Mouse (Mus musculus) intestine, embryonic 15.5 days (tissue): ENCODE data around the gene Slc11a1. TPM values are rescaled to one million over a fixed set of nuclear protein-coding genes. Genes with fewer than 3 reads are reported as not detected.
A peak's percentile ranks its signal among the peaks of the same experiment; 100 is the strongest.
"Not testable (repeated sequence)": the region's sequence is repeated elsewhere in the genome, so short reads cannot be mapped to it uniquely, and the experiment has no call there.

ENCODE experiments used
- ATAC-seq: fragments of 200-750 bp; cut with Nextera tagmentation; 2 replicates; pipeline ENCODE4 v1.8.0; 2017; ENCODE audit warnings: moderate TSS enrichment, moderate library complexity
- H3K27ac ChIP-seq: fragments of 300-500 bp; sonication (generic); 2 replicates; pipeline ENCODE4 v1.5.1; 2015; ENCODE audit warnings: mild to moderate bottlenecking, inconsistent platforms
- H3K27me3 ChIP-seq: fragments of 300-500 bp; sonication (generic); replicated peaks from 2 replicates; pipeline ENCODE4 v1.6.1; 2015; ENCODE audit warnings: inconsistent platforms
- H3K36me3 ChIP-seq: fragments of 300-500 bp; sonication (generic); 2 replicates; pipeline ENCODE4 v1.6.1; 2015; ENCODE audit warnings: inconsistent platforms
- H3K4me1 ChIP-seq: fragments of 300-500 bp; sonication (generic); replicated peaks from 2 replicates; pipeline ENCODE4 v1.6.1; 2015; ENCODE audit warnings: inconsistent platforms
- H3K4me2 ChIP-seq: fragments of 300-500 bp; sonication (generic); replicated peaks from 2 replicates; pipeline ENCODE4 v1.6.1; 2015; ENCODE audit warnings: mild to moderate bottlenecking, inconsistent platforms
- H3K4me3 ChIP-seq: fragments of 300-500 bp; sonication (generic); replicated peaks from 2 replicates; pipeline ENCODE4 v1.5.1; 2015; ENCODE audit warnings: inconsistent platforms
- H3K9ac ChIP-seq: fragments of 300-500 bp; sonication (generic); 2 replicates; pipeline ENCODE4 v1.6.1; 2015; ENCODE audit warnings: inconsistent platforms
- H3K9me3 ChIP-seq: fragments of 300-500 bp; sonication (generic); 2 replicates; pipeline ENCODE4 v1.6.1; 2016; ENCODE audit warnings: inconsistent platforms
- WGBS: fragments of 180-500 bp; shearing (Covaris S2); methylation state at CpG from one replicate; pipeline ENCODE4 v1.1.7; 2015; 5-methylcytosine and 5-hydroxymethylcytosine counted together
- polyA plus RNA-seq: library from polyadenylated mRNA; unstranded; fragments of >200 nt; fragmentation: Nextera tagmentation; extraction: Ambion mirVana; gene quantifications from 2 replicates; pipeline ENCODE4 v1.2.1, GENCODE M21; 2015

Slc11a1 gene
- polyA plus RNA-seq, 1 experiment from 2014 or later, result 6.7 TPM

DNA sequence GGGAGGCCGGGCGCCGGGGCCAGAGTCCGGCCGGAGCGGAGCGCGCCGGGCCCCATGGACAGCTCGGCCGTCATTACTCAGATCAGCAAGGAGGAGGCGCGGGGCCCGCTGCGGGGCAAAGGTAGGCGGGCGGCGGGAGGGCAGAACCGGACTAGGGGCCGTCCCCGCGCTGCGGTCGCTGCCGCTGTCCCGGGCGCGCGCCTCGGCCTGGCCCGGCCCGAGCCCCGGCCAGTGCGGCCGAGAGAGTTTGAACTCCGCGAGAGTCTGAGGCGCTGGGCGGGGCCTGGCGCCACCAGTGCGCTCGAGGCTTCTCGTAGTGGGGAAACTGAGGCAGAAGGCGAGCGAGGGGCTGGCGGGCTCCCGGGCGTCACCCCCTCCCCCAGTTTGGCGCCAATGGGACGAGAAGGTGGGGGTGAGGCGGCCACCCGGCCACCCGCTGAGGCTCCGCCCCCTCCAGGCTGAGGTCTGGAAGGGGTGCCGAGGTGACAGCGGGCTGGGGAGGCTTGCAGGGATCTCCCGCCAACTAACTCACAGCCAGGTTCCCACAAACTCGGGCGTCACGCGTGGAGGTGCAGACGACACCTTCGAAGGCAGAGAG lies 16.9 kb downstream of the Slc11a1 start:
- under 1% methylated on average over 58 of the region's 63 CpGs for WGBS
- ATAC-seq, result peak; percentile 37
- peaks cover 51% of the 10 kb centered on the region for H3K4me1 ChIP-seq

DNA sequence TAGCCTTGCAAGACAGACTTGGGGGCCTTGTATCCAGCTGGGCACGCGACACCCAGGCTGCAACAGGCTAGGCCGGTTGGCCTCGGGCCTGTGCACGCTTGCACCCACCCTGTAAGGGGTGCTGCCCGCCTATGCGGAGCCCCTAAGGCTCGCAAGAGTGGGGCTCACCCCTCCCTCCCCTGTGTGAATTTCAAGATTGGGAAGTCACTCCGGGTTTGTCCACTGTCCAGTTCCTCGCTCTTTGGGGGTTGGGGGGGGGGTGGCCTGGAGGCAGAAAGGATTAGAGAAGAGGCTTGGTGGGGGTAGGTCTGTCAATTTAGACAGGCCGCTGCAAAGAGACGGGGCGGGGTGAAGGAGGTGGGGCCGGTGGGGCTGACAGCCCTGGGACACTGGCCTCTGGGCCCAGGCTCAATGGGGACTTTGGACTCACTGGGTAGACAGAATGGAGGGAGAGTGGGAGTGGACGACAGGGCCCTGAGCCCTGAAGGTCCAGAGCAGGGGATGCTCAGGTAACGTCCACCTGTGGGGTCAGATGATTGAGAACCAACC lies 17.5 kb downstream of the Slc11a1 start:
- H3K9ac ChIP-seq, result peak overlapping the region; percentile 84
- ATAC-seq, result peak; percentile 24
- peak overlapping the region; percentile 94 for H3K4me2 ChIP-seq
- H3K9me3 ChIP-seq, result no peaks in the 10 kb centered on the region
- H3K4me3 ChIP-seq, result peak overlapping the region; percentile 85
- H3K4me1 ChIP-seq, result peaks cover 47% of the 10 kb centered on the region
- peaks cover 13% of the 10 kb centered on the region; the same call in 1 of the 2 replicates for H3K36me3 ChIP-seq
- no peaks in the 10 kb centered on the region for H3K27me3 ChIP-seq
- WGBS, result under 1% methylated on average over 16 of the region's 16 CpGs
- peak overlapping the region; percentile 99 for H3K27ac ChIP-seq

More for the DNA sequence above, 16.9 kb downstream of the Slc11a1 start:
- peak overlapping the region; percentile 84 for H3K9ac ChIP-seq
- H3K36me3 ChIP-seq, result peaks cover 13% of the 10 kb centered on the region; the same call in 1 of the 2 replicates
- H3K27me3 ChIP-seq, result no peaks in the 10 kb centered on the region
- H3K27ac ChIP-seq, result peak overlapping the region; percentile 99
- no peaks in the 10 kb centered on the region for H3K9me3 ChIP-seq
- H3K4me2 ChIP-seq, result peak overlapping the region; percentile 94
- peak overlapping the region; percentile 85 for H3K4me3 ChIP-seq

DNA sequence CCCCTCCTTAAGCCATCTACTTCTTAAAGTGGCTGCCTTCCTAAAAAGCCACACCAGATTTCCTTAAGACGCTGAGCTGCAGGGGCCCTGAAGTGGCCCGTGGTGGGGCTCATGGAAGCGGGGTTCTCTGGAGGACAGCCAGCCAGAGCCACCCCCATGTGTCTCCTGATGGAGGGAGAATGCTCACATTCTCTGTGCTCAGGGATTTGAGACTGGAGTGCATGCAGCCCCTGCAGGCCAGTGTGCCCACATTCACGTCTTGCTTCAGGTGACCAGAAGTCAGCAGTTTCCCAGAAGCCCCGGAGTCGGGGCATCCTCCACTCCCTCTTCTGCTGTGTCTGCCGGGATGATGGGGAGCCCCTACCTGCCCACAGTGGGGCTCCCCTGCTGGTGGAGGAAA lies 18.0 kb downstream of the Slc11a1 start:
- peak overlapping the region; percentile 84 for H3K9ac ChIP-seq
- H3K9me3 ChIP-seq, result no peaks in the 10 kb centered on the region
- ATAC-seq, result no peak
- H3K4me2 ChIP-seq, result peak overlapping the region; percentile 94
- peaks cover 13% of the 10 kb centered on the region; the same call in 1 of the 2 replicates for H3K36me3 ChIP-seq
- H3K27ac ChIP-seq, result peak overlapping the region; percentile 99
- WGBS, result 36% methylated on average over 7 of the region's 7 CpGs
- H3K27me3 ChIP-seq, result no peaks in the 10 kb centered on the region
- H3K4me3 ChIP-seq, result peak overlapping the region; percentile 85
- H3K4me1 ChIP-seq, result peaks cover 44% of the 10 kb centered on the region

DNA sequence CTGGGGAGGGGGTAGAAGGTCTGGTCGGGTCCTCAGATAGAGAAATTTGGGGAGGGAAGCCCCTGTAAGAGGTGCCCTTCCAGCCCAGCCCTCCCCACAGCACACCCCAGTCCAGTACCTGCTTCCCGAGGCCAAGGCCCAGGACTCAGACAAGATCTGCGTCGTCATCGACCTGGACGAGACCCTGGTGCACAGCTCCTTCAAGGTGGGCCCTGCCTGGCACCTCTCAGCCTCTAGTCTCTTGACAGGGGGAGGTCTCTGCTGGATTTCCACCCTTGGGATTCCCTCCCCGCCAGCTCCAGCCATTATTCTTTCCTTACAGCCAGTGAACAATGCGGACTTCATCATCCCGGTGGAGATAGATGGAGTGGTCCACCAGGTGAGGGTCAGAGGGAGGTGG lies 18.7 kb downstream of the Slc11a1 start:
- Histone ChIP-seq H3K36me3 (peaks cover 13% of the 10 kb centered on the region; the same call in 1 of the 2 replicates), H3K4me2 (peak overlapping the region; percentile 94), H3K4me1 (peaks cover 39% of the 10 kb centered on the region), H3K27ac (peak overlapping the region; percentile 15; the same call in 1 of the 2 replicates), H3K9ac (no peak overlapping the region), H3K4me3 (0 out of 2 replicates have a peak overlapping the region, but pooled peaks have one; percentile 85), H3K27me3 (no peaks in the 10 kb centered on the region), H3K9me3 (no peaks in the 10 kb centered on the region)
- no peak for ATAC-seq
- WGBS, result 83% methylated on average over 9 of the region's 9 CpGs

DNA sequence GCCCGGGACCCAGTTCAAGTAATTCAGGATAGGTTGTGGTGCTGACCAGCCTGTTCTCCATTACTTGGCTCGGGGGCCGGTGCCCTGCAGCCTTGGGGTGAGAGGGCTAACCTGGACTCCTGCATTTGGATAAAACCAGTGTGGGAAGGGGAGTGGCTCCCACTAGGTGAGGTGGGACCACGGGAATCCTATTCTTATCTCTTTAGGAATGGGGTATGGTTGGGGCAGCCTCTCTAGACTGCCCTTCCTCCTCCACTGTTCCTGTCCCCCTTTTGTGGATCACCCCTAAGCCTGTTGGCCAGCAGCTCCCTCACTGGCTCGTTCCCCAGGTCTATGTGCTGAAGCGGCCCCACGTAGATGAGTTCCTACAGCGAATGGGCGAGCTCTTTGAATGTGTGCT lies 19.3 kb downstream of the Slc11a1 start:
- ATAC-seq, result no peak
- no peak overlapping the region for H3K27ac ChIP-seq
- H3K4me1 ChIP-seq, result peaks cover 36% of the 10 kb centered on the region
- no peak overlapping the region for H3K9ac ChIP-seq
- no peaks in the 10 kb centered on the region for H3K27me3 ChIP-seq
- peaks cover 13% of the 10 kb centered on the region; the same call in 1 of the 2 replicates for H3K36me3 ChIP-seq
- H3K4me3 ChIP-seq, result no peak overlapping the region
- no peak overlapping the region for H3K4me2 ChIP-seq
- H3K9me3 ChIP-seq, result no peaks in the 10 kb centered on the region
- WGBS, result 89% methylated on average over 9 of the region's 9 CpGs

DNA sequence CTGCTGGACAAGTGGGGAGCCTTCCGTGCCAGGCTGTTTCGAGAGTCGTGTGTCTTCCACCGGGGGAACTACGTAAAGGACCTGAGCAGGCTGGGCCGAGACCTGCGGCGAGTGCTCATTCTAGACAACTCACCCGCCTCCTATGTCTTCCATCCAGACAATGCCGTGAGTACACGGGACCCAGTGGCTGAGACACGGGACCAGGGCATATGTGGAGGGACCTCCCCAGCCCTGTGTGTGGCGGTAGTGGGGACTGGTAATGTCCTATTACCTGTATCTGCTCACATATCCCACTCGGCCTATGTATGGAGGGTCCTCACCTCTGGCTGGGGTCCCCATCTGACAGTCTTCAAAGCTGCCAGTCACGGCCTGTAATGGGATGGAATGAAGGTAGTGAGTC lies 19.9 kb downstream of the Slc11a1 start:
- Histone ChIP-seq H3K4me2 (no peak overlapping the region), H3K36me3 (peaks cover 13% of the 10 kb centered on the region; the same call in 1 of the 2 replicates), H3K27ac (no peak overlapping the region), H3K4me1 (peaks cover 31% of the 10 kb centered on the region), H3K9ac (no peak overlapping the region), H3K27me3 (no peaks in the 10 kb centered on the region), H3K9me3 (no peaks in the 10 kb centered on the region), H3K4me3 (no peak overlapping the region)
- no peak for ATAC-seq
- WGBS, result 89% methylated on average over 15 of the region's 15 CpGs

DNA sequence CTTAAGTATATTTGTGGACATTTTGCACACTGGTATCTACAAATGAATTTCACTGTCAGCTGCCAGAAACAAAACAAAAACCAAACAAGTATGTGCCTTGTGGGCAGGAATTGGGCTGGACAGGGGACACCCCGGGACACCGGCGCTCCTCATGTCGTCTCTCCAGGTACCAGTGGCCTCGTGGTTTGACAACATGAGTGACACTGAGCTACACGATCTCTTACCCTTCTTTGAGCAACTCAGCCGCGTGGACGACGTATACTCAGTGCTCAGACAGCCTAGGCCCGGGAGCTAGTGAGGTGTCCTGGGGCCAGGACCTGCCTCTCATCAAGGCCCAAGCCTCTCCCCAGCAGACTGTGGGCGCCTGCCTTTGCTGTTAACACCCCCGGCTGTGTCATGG lies 20.3 kb downstream of the Slc11a1 start:
- H3K9ac ChIP-seq, result no peak overlapping the region
- H3K9me3 ChIP-seq, result no peaks in the 10 kb centered on the region
- H3K27me3 ChIP-seq, result no peaks in the 10 kb centered on the region
- ATAC-seq, result no peak
- WGBS, result 88% methylated on average over 13 of the region's 13 CpGs
- peaks cover 13% of the 10 kb centered on the region; the same call in 1 of the 2 replicates for H3K36me3 ChIP-seq
- no peak overlapping the region for H3K27ac ChIP-seq
- peaks cover 28% of the 10 kb centered on the region for H3K4me1 ChIP-seq
- no peak overlapping the region for H3K4me3 ChIP-seq
- no peak overlapping the region for H3K4me2 ChIP-seq

DNA sequence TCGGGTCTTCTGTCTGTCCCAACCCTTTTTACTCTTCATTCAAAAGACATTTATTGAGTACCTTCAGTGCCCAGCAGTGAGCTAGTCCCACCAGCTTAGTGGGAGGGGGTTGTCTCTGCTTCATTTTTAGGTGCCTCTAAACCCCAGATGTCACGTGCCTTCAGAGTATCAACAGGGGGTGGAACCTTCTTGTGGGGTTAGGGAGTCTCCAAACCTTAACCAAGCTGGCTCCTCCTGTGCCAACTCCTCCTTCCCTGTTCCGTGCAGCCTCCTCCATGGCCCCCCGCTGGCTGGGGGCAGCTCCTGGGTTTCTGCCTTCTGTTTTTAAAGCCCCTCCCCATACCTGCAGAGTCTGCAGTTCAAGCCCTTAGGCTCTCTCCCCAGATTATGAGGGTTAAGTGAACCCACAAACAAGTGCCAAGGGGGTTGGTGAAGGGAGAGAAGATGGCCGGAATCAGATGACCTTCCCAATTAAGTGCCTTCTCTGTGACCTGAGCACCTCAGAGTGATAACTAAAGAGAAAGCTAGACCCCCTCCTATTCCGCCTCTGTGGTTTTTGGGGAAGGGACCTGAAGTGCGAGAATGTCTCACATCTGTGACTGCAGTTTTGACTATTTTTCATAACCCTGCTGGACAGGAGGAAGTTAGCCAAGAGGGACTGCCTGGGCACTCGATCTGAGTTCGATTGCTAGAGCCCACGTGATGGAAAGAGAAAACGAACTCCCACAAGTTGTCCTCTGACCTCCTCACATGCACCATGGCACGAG lies 21.6 kb downstream of the Slc11a1 start:
- not testable (repeated sequence) for ATAC-seq
- 9% methylated on average over 12 of the region's 12 CpGs for WGBS
- H3K4me3 ChIP-seq, result peak overlapping the region; percentile 40

DNA sequence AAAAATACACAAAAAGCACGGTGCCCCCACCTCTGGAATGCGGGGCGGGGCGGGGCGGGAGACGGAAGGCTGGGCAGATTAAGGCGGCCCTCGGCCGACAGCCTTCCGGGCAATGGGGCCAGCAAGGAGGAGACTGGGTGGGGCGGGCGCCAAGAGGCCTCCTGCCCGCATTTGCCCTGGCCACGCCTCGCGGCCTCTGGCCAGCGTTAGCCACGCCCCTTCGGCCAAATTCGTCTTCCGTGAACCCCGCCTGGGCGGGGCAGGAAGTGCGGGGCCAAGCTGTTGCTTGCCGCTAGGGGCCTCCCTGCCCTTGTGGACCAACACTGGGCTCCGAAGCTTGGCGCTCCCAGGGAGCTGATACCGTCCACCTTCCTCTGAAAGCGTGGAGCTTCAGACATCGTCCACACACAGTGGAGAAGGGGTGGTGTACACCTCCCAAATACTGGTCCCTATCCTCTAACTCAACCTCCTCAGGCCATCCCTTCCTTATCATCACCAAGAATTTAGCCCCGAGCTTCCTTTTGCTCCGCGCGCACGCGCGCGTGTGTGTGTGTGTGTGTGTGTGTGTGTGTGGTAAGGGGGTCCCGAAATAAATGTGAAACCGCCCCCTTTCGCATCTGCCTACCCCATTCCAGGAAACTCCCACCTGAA lies 22.4 kb downstream of the Slc11a1 start:
- H3K9ac ChIP-seq, result peak overlapping the region; percentile 56
- H3K9me3 ChIP-seq, result no peaks in the 10 kb centered on the region
- H3K4me2 ChIP-seq, result peak overlapping the region; percentile 88
- H3K27me3 ChIP-seq, result no peaks in the 10 kb centered on the region
- ATAC-seq, result peak; percentile 94
- peak overlapping the region; percentile 93 for H3K27ac ChIP-seq
- H3K36me3 ChIP-seq, result peaks cover 13% of the 10 kb centered on the region; the same call in 1 of the 2 replicates
- peak overlapping the region; percentile 40 for H3K4me3 ChIP-seq
- H3K4me1 ChIP-seq, result peaks cover 20% of the 10 kb centered on the region
- WGBS, result under 1% methylated on average over 41 of the region's 41 CpGs

More for the DNA sequence above, 21.6 kb downstream of the Slc11a1 start:
- Histone ChIP-seq H3K4me1 (peaks cover 20% of the 10 kb centered on the region), H3K27ac (peak overlapping the region; percentile 93), H3K36me3 (peaks cover 13% of the 10 kb centered on the region; the same call in 1 of the 2 replicates), H3K4me2 (peak overlapping the region; percentile 88)
- H3K9ac ChIP-seq, H3K27me3 ChIP-seq, H3K9me3 ChIP-seq: not testable (repeated sequence)

DNA sequence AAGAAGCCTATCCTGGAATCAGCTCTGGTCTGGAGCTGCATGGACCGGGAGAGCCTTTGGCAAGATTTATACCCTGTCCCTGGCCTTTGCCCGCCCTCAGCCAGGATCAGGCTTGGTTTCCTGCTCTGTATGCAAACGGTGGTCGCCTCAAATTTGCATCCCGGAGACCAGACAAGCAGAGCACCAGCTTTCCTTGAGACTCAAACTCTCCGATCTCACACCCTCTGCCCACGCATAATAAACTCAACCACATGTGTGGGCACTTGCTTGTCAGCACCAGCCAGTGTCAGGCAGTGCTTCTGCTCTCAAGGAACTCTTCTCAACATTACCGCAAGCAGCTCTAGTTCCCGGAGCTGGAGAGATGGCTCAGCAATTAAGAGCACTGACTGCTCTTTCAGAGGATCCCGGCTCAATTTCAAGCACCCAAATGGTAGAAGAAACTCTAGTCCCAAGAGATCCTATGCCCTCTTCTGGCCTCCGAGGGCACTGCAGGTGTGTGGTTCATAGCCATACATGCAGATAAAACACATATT lies 23.0 kb downstream of the Slc11a1 start:
- H3K27me3 ChIP-seq, result no peaks in the 10 kb centered on the region
- peaks cover 13% of the 10 kb centered on the region; the same call in 1 of the 2 replicates for H3K36me3 ChIP-seq
- H3K9ac ChIP-seq, result peak overlapping the region; percentile 56
- WGBS, result 5% methylated on average over 11 of the region's 11 CpGs
- peaks cover 16% of the 10 kb centered on the region for H3K4me1 ChIP-seq
- H3K4me3 ChIP-seq, result peak overlapping the region; percentile 40
- no peaks in the 10 kb centered on the region for H3K9me3 ChIP-seq
- H3K4me2 ChIP-seq, result peak overlapping the region; percentile 88
- H3K27ac ChIP-seq, result peak overlapping the region; percentile 93
- ATAC-seq, result peak; percentile 55

DNA sequence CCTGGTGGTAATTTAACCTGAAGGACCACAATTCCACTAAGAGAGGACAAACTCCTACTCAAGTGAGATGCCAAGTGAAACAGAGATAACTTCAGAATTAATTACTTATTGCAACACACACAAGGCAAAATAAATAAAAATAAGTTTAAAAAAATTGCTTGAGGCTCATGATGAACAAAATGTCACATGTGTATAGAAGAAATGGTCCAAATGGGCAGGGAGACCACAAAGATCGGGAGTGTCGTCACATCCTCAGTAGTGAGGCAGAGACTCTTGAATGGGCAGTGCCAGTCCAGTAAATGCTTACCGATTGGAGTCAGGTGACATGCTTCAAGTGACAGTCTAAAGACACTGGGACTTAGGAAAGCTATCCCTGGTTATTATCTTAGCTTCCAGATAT lies 25.5 kb downstream of the Slc11a1 start:
- Histone ChIP-seq H3K36me3 (no peaks in the 10 kb centered on the region), H3K27me3 (no peaks in the 10 kb centered on the region), H3K27ac (no peak overlapping the region), H3K9me3 (no peaks in the 10 kb centered on the region), H3K4me2 (no peak overlapping the region), H3K4me1 (peaks cover 4% of the 10 kb centered on the region; the same call in 1 of the 2 replicates), H3K4me3 (no peak overlapping the region), H3K9ac (no peak overlapping the region)
- WGBS, result 87% methylated on average over 3 of the region's 3 CpGs
- no peak for ATAC-seq
